Mouse (Mus musculus) adrenal gland, adult 2 months (tissue): ENCODE data around the gene Cox17. TPM values are rescaled to one million over a fixed set of nuclear protein-coding genes. Genes with fewer than 3 reads are reported as not detected.
A peak's percentile ranks its signal among the peaks of the same experiment; 100 is the strongest.

Source experiments
- DNase-seq: peaks from one replicate; pipeline ENCODE4 v3.0.0; 2021
- polyA plus RNA-seq: library from polyadenylated mRNA; depleted of rRNA; stranded (reverse); fragments of >200 nt; gene quantifications from 2 replicates; pipeline ENCODE4 v1.2.3, GENCODE M21; 2012
- total RNA-seq, 2 experiments: library from RNA; stranded (reverse); gene quantifications; 2 replicates each; pipeline ENCODE4 v1.2.3; 2021

Gene Cox17
- total and polyA plus RNA-seq, 3 experiments, result 43.0 to 312 (median 223) TPM

GRCm38 (mm10) chr16:38348217-38348761 is 1.5 kb downstream of the Cox17 start:
- no peak for DNase-seq

DNA sequence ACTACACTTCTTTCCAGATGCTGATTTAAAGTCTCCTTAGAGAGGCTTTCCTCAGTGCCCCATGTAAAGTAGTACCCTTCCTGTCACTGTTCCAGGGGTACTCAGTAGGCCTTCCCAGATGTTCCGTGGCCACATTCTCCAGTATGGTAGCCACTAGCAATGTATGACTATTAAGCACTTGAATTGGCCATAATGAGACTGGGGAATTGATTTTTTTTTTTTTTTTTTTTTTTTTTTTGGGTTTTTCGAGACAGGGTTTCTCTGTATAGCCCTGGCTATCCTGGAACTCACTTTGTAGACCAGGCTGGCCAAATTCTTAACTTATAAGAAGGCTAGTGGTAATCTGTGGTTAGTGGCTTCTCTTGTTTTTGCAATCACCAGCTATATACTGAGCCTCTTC is 3.1 kb downstream of the Cox17 start:
- DNase-seq, result no peak

GRCm38 (mm10) chr16:38350361-38350855 is 3.6 kb downstream of the Cox17 start:
- no peak for DNase-seq

DNA sequence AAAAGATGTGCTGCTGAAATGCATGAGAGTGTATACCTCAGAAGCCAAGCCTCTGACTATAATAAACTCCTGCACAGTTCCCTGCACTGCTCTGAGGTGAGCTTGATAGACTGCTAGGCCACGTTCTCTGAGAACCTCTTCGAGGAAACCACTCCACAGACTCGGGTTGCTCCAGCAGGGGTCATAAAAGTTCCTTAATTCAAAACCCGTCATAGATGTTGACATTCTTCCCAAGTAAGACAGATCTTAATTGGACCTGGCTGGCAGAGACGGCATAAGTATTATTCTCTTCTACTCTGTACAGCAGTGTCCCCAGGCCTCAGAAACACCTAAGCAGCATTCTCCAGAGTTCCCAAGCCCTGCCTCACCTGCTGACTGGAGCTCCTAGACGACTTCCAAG is 4.1 kb downstream of the Cox17 start:
- DNase-seq, result no peak

- peak; percentile 51 for DNase-seq
Observed at GRCm38 (mm10) chr16:38352031-38352430, 5.2 kb downstream of the Cox17 start.

DNA sequence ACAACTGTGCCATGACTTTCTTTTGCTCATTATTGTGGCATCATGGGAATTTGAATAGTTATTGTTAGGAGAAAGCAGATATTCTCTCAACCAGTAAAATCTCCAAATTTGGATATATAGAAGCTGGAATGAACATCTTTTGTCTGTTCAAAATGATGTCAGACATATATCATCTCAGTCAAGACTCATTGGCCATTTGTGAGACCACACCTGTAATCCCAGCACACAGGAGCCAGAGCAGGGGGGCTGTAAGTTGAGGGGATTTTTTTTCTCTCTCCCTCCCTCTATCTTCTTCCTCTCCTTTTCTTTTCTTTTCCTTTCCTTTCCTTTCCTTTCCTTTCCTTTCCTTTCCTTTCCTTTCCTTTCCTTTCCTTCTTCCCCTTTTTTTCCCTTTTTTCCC is 6.1 kb downstream of the Cox17 start:
- no peak for DNase-seq

GRCm38 (mm10) chr16:38353642-38354041 is 6.9 kb downstream of the Cox17 start:
- DNase-seq, result no peak

- no peak for DNase-seq
Observed at GRCm38 (mm10) chr16:38354185-38354913, 7.6 kb downstream of the Cox17 start.

DNA sequence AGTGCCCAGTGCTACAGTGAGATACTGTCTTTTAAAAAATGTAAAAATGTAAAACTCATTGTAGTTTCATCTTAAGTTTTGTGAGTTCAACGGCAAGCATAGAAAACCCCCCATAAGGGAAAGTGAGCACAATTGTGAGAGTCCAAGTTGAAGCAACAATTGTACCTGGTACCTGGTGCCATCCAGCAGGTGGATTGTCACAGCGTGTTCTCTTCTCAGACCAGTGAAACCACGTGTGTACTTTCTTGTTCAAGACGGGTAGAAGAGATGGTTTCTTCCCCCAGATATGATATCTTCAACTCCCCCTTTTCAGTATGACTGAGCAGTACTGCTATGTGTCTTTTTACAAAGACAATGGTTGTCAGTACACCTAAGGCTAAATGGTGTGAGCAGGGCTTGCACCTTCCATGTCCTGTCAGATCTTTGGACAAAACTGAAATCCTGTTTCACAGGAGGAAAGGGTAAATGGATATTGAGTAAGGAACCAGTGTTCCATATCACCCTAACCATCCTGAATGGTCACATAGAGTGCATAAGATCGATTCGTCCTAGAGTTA is 11.5 kb downstream of the Cox17 start:
- no peak for DNase-seq

DNA sequence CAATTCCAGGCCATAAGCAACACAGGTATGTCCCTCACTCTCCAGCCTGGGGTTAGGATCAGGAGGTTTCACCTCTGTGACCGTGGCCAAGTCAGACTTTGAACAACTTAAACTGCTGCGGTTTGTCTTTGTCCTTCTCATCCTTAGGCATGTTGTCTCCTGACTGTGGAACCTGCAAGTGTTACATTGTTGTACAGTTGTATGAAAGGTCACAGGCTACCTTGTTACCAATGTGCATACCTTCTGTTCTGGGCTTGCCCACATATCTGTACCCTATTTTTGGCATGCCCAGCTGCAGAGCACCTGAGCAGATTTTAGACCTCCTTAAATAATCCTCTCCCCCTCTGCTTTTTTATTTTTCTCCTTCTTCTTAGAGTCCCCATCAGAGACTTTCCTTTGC is 12.4 kb downstream of the Cox17 start:
- DNase-seq, result no peak

- DNase-seq, result no peak
Observed at GRCm38 (mm10) chr16:38359857-38360256, 13.1 kb downstream of the Cox17 start.

DNA sequence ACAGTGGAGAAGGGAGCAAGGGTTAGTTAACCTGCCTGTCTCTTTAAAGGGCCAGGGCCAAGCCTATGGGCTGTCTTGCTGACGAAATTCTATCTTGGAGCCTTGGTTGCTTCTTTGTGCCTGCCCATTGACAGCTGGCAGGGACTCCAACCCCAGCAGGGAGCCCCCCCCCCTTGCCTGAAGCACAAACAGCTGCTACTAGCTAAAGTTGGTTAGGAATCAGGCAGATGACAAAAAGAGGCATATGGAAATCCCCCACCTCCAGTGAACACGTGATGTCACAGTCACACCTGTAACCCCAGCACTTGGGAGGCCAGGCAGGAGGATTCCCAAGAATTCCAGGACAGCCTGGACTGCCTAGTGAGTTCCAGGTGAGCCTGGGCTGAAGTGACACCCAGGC is 13.5 kb downstream of the Cox17 start:
- no peak for DNase-seq

DNA sequence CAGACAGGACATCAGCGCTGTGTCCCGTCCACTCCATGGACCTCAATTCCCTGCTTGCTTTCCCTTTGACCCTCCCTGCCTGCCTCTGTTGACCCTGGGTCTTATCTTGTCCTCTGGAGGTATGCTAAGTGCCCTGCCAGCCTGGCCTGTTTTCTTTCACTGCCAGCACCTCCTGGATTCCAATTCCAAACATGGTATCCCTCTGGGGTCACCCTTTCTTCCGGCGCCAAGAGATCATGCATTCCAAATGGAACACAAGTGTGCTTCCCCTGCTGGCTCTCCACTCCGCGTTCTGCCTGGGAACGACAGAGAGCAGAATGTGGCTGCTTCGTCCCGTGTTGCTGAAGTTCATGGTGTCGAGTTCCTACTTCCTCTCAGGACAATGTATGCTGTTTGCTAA is 15.1 kb downstream of the Cox17 start, which contains the start of gene Popdc2:
TSS of gene Popdc2 (plus strand) at position 277 of the 400 bp plus-strand sequence.
- no peak for DNase-seq

GRCm38 (mm10) chr16:38362493-38363255 is 15.9 kb downstream of the Cox17 start:
- DNase-seq, result no peak

DNA sequence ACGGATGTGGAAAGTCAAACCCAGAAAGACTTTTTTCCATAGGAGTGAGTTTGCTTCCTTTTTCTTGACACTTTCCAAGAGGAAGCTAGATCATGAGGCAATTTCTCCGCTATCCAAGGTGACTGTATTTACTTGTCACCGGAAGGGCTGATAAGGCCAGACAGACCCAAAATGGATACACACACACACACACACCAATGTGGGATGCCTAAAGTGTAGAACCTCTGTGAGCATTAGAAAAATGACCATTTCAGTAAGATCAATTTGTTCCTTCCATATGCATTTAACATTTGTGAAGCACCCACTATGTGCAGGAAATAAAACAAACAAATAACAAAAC is 16.4 kb downstream of the Cox17 start:
- DNase-seq, result no peak

- DNase-seq, result no peak
Observed at GRCm38 (mm10) chr16:38363657-38364056, 16.9 kb downstream of the Cox17 start.

- no peak for DNase-seq
Observed at GRCm38 (mm10) chr16:38365390-38365789, 18.6 kb downstream of the Cox17 start.

DNA sequence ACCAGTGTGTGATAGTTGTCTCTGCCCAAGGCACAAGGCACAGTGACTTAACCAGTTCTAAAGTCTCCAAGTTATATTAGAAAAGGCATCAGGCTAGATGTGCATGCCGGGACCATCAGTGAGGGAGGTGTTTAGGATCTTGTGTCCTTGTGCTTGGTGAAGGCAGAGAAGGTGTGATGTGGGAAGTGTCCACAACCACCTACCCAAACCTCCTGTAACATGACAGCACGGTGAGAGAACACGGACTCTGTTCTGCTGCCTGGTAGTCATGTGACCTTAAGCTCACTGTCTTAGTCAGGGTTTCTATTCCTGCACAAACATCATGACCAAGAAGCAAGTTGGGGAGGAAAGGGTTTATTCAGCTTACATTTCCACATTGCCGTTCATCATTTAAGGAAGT is 19.4 kb downstream of the Cox17 start:
- no peak for DNase-seq

DNA sequence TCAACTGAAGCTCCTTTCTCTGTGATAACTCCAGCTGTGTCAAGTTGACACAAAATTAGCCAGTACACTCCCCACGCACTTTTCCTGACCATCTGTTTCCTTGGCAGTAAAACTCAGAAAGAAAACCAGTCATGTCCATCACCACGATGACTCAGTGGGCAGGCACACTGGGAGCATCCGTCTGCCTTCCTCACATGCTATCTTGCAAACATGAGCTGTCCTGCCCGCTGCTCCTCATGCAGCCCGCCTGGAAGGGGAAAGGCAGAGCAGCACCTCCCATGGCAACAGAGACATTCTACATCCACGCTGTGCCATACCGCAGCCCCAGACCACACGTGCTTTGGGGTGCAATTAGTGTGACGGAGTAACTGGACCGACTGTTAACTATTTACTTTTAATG is 21.5 kb downstream of the Cox17 start:
- peak; percentile 23 for DNase-seq

- DNase-seq, result no peak
Observed at GRCm38 (mm10) chr16:38369000-38369399, 22.2 kb downstream of the Cox17 start.

GRCm38 (mm10) chr16:38369431-38369830 is 22.6 kb downstream of the Cox17 start:
- DNase-seq, result no peak

DNA sequence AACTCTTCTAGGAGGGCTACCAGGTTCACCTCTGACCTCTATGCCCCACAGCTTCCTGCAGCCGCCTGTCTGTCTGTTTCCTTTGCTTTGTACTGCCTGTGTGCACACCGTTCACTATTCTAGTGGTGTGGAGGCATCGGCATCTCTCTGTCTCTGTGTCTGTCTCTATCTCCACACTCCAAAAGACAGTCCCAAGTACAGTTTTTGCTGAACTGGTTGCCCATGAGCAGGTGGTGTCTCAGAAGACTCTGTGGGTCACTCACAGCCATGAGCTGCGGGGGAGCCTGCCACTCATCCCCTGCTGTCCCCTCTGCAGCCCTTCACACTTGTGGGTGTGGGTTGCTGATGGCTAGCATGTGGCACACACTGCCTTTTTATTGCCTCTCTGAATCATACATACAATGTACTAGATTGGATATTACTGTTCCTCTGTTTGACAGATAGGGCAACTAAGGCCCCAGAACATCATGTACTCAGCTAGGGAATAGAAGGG is 23.2 kb downstream of the Cox17 start:
- no peak for DNase-seq
